ENCODE assay signal across 28 mouse cellular contexts in genomic region chr16:22682727-22683126, GRCm38 (mm10).
"Had no signal": no experiment of that assay in that cellular context is flagged by ENCODE, and none has a peak within 500 bp of the region (broad histone marks: within the 10 kb centered on the region; RNA-seq: fewer than 3 reads in every experiment).

No protein-coding gene starts in this region.

- H3K4me1 ChIP-seq: heart, embryonic 13.5 days; heart, embryonic 15.5 days; hindbrain, embryonic 10.5 days; hindbrain, embryonic 12.5 days; intestine, embryonic 15.5 days; kidney, embryonic 15.5 days; limb, embryonic 15.5 days; liver, embryonic 12.5 days had no signal

- H3K9me3 ChIP-seq: heart, embryonic 13.5 days; heart, embryonic 15.5 days; hindbrain, embryonic 10.5 days; hindbrain, embryonic 12.5 days; intestine, embryonic 15.5 days; kidney, embryonic 15.5 days; limb, embryonic 13.5 days; limb, embryonic 15.5 days; liver, embryonic 12.5 days had no signal

- H3K27ac ChIP-seq: heart, adult 2 months; heart, embryonic 13.5 days; heart, embryonic 15.5 days; hindbrain, embryonic 10.5 days; hindbrain, embryonic 12.5 days; hindbrain, embryonic 14.5 days; intestine, embryonic 15.5 days; kidney, embryonic 15.5 days; kidney, postnatal 0 days; limb, embryonic 13.5 days; limb, embryonic 15.5 days; liver, embryonic 12.5 days; liver, embryonic 14.5 days had no signal

- H3K36me3 ChIP-seq: heart, embryonic 13.5 days; heart, embryonic 15.5 days; hindbrain, embryonic 10.5 days; hindbrain, embryonic 12.5 days; intestine, embryonic 15.5 days; kidney, embryonic 15.5 days; limb, embryonic 13.5 days; limb, embryonic 15.5 days; liver, embryonic 12.5 days had no signal

- H3K4me3 ChIP-seq: heart, adult 2 months; heart, embryonic 13.5 days; heart, embryonic 15.5 days; hindbrain, embryonic 10.5 days; hindbrain, embryonic 12.5 days; intestine, embryonic 15.5 days; kidney, embryonic 15.5 days; limb, embryonic 13.5 days; limb, embryonic 15.5 days; liver, embryonic 12.5 days had no signal

- ATAC-seq: hindbrain, embryonic 16.5 days; inflammation-experienced regulatory T-cells, adult 6 months; intestine, embryonic 15.5 days; intestine, postnatal 0 days; liver, embryonic 12.5 days had no signal

- DNase-seq: gastrocnemius, postnatal 14 days; gastrocnemius, postnatal 36 days; heart, adult 11 months; heart, adult 2 months; heart, postnatal 4 days; kidney, adult 18-20 months; kidney, adult 8-10 months; kidney, postnatal 14 days; kidney, postnatal 36 days; layer of hippocampus, adult 9-11 months; layer of hippocampus, postnatal 36 days; left cerebral cortex, postnatal 4 days had no signal

- H3K27me3 ChIP-seq: heart, embryonic 13.5 days; heart, embryonic 15.5 days; hindbrain, embryonic 12.5 days; intestine, embryonic 15.5 days; kidney, embryonic 15.5 days; limb, embryonic 13.5 days; limb, embryonic 15.5 days; liver, embryonic 12.5 days had no signal

- H3K4me2 ChIP-seq: heart, embryonic 11.5 days; heart, embryonic 13.5 days; heart, embryonic 15.5 days; hindbrain, embryonic 12.5 days; hindbrain, embryonic 14.5 days; intestine, embryonic 15.5 days; kidney, embryonic 15.5 days; limb, embryonic 13.5 days; limb, embryonic 15.5 days; liver, embryonic 12.5 days had no signal

- H3K9ac ChIP-seq: heart, embryonic 13.5 days; heart, embryonic 15.5 days; hindbrain, embryonic 12.5 days; hindbrain, embryonic 14.5 days; intestine, embryonic 15.5 days; kidney, embryonic 15.5 days; limb, embryonic 13.5 days; limb, embryonic 15.5 days; liver, embryonic 12.5 days; liver, embryonic 14.5 days had no signal
